Mouse (Mus musculus) embryonic facial prominence, embryonic 10.5 days (tissue): Measurements from ENCODE around the gene 1700034J05Rik. TPM values are rescaled to one million over a fixed set of nuclear protein-coding genes. Genes with fewer than 3 reads are reported as not detected.

ENCODE experiments used
- DNase-seq: peaks from one replicate; pipeline ENCODE4 v3.0.0-alpha.2; 2017; ENCODE audit warnings: low spot score
- H3K27ac ChIP-seq: fragments of 300-500 bp; sonication (generic); replicated peaks from 2 replicates; pipeline ENCODE4 v1.5.1; 2016; ENCODE audit warnings: mild to moderate bottlenecking
- H3K27me3 ChIP-seq: fragments of 300-500 bp; sonication (generic); replicated peaks from 2 replicates; pipeline ENCODE4 v1.6.1; 2016; ENCODE audit warnings: low read depth, mild to moderate bottlenecking; ENCODE audit not compliant: poor library complexity, severe bottlenecking
- H3K36me3 ChIP-seq: fragments of 300-500 bp; sonication (generic); replicated peaks from 2 replicates; pipeline ENCODE4 v1.6.1; 2016; ENCODE audit warnings: mild to moderate bottlenecking, moderate library complexity
- H3K4me1 ChIP-seq: fragments of 300-500 bp; sonication (generic); 2 replicates; pipeline ENCODE4 v1.6.1; 2016
- H3K4me3 ChIP-seq: fragments of 300-500 bp; sonication (generic); 2 replicates; pipeline ENCODE4 v1.5.1; 2016; ENCODE audit warnings: mild to moderate bottlenecking, moderate library complexity
- H3K9me3 ChIP-seq: fragments of 300-500 bp; sonication (generic); 2 replicates; pipeline ENCODE4 v1.6.1; 2016; ENCODE audit warnings: mild to moderate bottlenecking
- WGBS: fragments of 180-500 bp; shearing (Covaris S2); methylation state at CpG from one replicate; pipeline ENCODE4 v1.1.7; 2016; 5-methylcytosine and 5-hydroxymethylcytosine counted together
- polyA plus RNA-seq: library from polyadenylated mRNA; unstranded; fragments of >200 nt; fragmentation: Nextera tagmentation; extraction: Ambion mirVana; gene quantifications from 2 replicates; pipeline ENCODE4 v1.2.1, GENCODE M21; 2016

Gene 1700034J05Rik
- 0.14 and 0.27 TPM in 2 replicates for polyA plus RNA-seq

DNA sequence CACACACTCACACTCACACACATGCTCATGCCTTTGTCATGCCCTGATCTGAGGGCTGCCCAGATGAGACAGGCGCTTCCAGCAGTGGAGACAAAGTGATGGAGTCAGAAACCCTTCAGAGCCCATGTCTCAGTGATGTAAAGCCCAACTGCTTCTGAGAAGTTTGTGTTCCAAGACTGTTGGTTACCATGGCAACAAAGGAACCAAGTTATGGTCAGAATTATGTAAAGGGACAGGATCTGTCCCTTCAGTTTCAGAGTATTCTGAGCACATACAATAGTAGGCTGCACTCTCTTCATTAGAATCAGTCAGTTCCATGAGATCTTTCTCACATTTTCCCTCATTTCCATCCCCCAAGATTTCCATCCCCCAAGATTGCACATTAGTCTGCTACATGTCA lies at the start of gene 1700034J05Rik:
TSS of gene 1700034J05Rik (minus strand) at position 165 of the 400 bp plus-strand sequence.
- DNase-seq = no peak
- H3K4me3 ChIP-seq = no peak within 1 kb of the TSS
- H3K36me3 ChIP-seq = no peaks in the 10 kb centered on the region
- H3K27me3 ChIP-seq = no peaks in the 10 kb centered on the region
- H3K9me3 ChIP-seq = no peaks in the 10 kb centered on the region
- 88% methylated on average over 1 of the region's 1 CpGs for WGBS
- peaks cover 27% of the 10 kb centered on the region for H3K4me1 ChIP-seq
- no peak within 1 kb of the TSS for H3K27ac ChIP-seq

DNA sequence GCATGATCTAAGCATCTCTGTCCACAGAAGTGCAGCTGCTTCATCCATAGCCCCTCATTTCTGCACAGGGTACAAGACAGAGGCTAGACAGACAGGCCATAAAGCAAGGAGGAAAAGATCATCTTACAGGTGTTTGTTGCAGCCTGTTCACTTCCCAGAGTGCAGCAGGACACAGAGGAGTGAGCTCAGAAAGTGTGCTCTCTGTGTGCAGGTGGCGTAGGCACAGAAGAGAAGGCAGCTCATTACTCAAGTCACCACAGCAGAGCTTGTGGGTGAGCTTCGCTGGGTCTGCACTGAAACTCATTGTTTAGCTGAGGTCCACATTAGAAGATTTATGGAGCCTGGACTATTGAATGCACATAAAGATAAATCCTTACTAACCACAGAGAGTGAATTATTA lies 45.5 kb upstream of the 1700034J05Rik start:
- peaks cover 45% of the 10 kb centered on the region for H3K36me3 ChIP-seq
- WGBS = 90% methylated on average over 2 of the region's 2 CpGs
- H3K27me3 ChIP-seq = no peaks in the 10 kb centered on the region
- no peaks in the 10 kb centered on the region for H3K9me3 ChIP-seq
- no peak for DNase-seq
- no peaks in the 10 kb centered on the region for H3K4me1 ChIP-seq
- H3K4me3 ChIP-seq = no peak overlapping the region
- no peak overlapping the region for H3K27ac ChIP-seq

DNA sequence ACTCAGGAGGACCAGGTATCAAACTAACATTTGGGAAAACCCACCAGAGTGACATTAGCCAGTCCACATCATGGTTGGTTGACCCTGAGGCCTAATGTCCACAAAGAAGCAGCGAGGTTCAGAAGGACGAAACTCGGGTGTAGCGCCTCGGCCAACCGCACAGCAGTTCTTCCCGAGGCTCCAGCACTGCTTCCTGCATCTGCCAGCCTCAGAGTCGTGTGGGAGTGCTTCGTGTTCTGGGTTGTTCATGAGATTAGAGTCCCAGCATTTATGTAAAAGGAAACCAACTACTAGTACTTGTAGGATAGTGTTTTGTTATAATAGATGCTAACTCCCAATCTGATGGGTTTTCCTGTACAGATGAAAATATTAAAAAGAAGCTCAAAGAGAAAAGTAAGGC lies 45.1 kb upstream of the 1700034J05Rik start:
- Histone ChIP-seq H3K27ac (no peak overlapping the region), H3K36me3 (peaks cover 45% of the 10 kb centered on the region), H3K9me3 (no peaks in the 10 kb centered on the region), H3K27me3 (no peaks in the 10 kb centered on the region), H3K4me1 (no peaks in the 10 kb centered on the region), H3K4me3 (no peak overlapping the region)
- DNase-seq = no peak
- 91% methylated on average over 9 of the region's 9 CpGs for WGBS

DNA sequence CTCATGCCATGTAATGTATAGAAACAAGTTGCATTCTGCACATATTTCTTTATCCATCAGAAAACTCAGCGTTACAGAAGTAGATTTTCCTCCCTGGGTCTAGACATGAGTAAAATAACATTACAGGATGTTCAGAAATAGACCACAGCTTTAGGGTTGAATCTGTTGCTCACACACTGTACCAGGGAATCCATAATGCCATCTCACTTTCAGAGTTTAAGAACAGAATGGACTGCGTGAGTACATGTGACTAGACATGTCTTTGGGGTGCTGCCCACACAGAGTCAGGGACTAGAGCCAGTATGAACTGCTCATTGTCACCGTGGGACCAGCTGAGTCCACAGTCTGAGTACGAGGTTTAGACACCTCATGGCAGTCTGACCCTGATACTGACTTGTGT lies 44.5 kb upstream of the 1700034J05Rik start:
- no peak overlapping the region for H3K27ac ChIP-seq
- no peaks in the 10 kb centered on the region for H3K4me1 ChIP-seq
- DNase-seq = no peak
- H3K27me3 ChIP-seq = no peaks in the 10 kb centered on the region
- no peak overlapping the region for H3K4me3 ChIP-seq
- 90% methylated on average over 4 of the region's 4 CpGs for WGBS
- no peaks in the 10 kb centered on the region for H3K9me3 ChIP-seq
- peaks cover 45% of the 10 kb centered on the region for H3K36me3 ChIP-seq

DNA sequence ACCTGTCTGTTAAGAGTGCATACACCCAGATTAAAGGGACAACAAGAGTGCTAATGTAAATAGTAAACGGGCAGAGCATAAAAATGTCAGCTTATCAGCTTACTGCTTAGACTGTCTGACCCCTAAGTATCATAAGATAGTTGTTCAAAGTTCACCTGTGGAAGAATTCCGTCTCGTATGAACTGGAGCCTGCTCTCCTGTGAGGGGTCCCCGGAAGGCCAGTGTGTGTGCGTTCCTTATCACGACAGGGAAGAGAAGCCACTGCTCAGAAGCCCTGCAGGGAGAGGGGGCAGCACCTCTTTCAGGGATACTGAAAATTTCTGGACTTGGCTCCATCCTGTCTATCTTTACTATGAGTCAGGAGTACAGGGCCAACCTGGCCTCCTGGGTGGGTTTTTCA lies 42.8 kb upstream of the 1700034J05Rik start:
- H3K27ac ChIP-seq = no peak overlapping the region
- WGBS = 89% methylated on average over 6 of the region's 6 CpGs
- no peak for DNase-seq

DNA sequence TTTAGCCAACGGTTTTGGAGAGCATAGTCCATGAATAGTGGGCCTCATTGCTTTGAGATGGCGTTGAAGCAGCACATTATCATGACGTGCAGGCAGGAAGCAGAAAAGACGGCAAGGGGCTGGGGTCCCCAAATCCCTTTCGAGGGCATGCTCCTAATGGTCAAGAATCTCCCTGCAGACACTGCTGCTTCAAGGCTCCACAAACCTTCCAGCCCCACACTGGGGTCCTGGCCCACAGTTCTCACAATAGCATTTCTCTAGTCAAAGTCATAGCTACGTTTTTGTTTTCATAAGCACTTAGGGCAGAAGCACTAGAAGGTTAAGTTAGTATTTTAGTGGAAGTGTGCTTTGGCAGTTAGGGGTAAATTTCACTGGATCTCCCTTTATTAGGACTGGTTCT lies 41.7 kb upstream of the 1700034J05Rik start:
- Histone ChIP-seq H3K36me3 (peaks cover 33% of the 10 kb centered on the region), H3K9me3 (no peaks in the 10 kb centered on the region), H3K4me1 (no peaks in the 10 kb centered on the region), H3K27ac (no peak overlapping the region), H3K4me3 (no peak overlapping the region), H3K27me3 (no peaks in the 10 kb centered on the region)
- DNase-seq = no peak
- 90% methylated on average over 6 of the region's 6 CpGs for WGBS

More for the DNA sequence above, 42.8 kb upstream of the 1700034J05Rik start:
- Histone ChIP-seq H3K9me3 (no peaks in the 10 kb centered on the region), H3K27me3 (no peaks in the 10 kb centered on the region), H3K4me3 (no peak overlapping the region), H3K4me1 (no peaks in the 10 kb centered on the region), H3K36me3 (peaks cover 38% of the 10 kb centered on the region)

DNA sequence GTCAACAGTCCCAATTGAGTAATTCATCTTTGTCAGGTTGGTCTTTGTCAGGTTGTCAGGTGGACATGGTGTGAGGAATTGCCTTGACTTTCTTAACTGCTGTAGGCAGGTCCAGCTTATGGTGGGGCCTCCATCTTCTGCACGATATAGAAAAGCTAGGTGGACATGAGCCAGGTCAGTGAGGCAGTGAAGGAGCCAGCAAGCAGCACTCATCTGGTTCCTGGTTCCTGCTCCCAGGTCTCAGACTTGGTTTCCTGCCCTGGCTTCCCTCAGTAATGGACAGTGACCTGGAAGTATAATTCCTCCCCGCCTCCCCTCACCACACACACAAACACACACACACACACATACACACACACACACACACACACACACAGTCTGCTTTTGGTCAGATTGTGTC lies 41.2 kb upstream of the 1700034J05Rik start:
- Histone ChIP-seq H3K4me3 (no peak overlapping the region), H3K9me3 (no peaks in the 10 kb centered on the region), H3K27ac (no peak overlapping the region), H3K27me3 (no peaks in the 10 kb centered on the region), H3K4me1 (no peaks in the 10 kb centered on the region), H3K36me3 (peaks cover 31% of the 10 kb centered on the region)
- WGBS = 82% methylated on average over 2 of the region's 2 CpGs
- no peak for DNase-seq

DNA sequence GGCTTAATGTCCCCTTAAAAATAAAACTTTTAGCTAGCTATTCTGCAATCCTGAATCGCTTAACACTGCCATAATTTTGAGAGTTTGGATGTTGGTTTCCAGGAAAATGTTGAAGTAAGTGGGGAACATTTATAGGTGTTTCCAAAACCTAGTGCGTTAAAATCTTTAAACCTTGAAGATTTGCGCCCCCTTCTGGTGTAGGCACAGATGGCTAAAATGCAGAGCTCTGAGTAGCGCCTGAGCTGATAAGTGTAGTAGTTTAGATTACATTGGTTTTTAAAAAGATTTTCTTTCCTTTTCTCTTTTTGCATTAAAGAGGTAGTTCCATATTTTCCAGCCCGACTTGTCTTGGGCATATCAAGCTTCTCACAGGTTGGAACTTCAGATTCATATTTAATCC lies 40.0 kb upstream of the 1700034J05Rik start:
- Histone ChIP-seq H3K36me3 (peaks cover 26% of the 10 kb centered on the region), H3K27ac (no peak overlapping the region), H3K4me3 (no peak overlapping the region), H3K27me3 (no peaks in the 10 kb centered on the region), H3K9me3 (no peaks in the 10 kb centered on the region), H3K4me1 (no peaks in the 10 kb centered on the region)
- peak; percentile 50 for DNase-seq
- 45% methylated on average over 5 of the region's 5 CpGs for WGBS

DNA sequence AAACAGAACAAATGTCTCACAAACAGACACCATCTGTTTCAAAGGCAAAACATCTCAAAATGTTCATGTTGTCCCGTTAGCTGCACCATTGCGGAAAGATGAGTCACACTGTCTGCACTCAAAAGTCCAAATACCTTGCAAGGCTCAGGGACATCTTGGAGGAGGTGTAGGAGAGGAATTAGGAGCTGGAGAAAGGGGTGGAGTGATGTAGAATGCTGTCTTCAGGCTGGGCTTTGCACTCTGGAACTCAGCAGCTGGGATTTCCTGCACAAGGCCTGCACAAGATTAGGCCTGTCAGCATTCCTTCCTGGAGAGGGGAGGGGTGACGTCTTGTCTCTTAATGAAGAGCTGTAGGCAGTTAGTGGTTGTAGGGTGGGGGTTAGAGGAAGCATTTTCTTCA lies 30.3 kb upstream of the 1700034J05Rik start:
- H3K4me1 ChIP-seq = peaks cover 13% of the 10 kb centered on the region
- no peaks in the 10 kb centered on the region for H3K9me3 ChIP-seq
- H3K27me3 ChIP-seq = no peaks in the 10 kb centered on the region
- no peak overlapping the region for H3K27ac ChIP-seq
- peak; percentile 21 for DNase-seq
- H3K36me3 ChIP-seq = no peaks in the 10 kb centered on the region
- 67% methylated on average over 3 of the region's 3 CpGs for WGBS
- no peak overlapping the region for H3K4me3 ChIP-seq

DNA sequence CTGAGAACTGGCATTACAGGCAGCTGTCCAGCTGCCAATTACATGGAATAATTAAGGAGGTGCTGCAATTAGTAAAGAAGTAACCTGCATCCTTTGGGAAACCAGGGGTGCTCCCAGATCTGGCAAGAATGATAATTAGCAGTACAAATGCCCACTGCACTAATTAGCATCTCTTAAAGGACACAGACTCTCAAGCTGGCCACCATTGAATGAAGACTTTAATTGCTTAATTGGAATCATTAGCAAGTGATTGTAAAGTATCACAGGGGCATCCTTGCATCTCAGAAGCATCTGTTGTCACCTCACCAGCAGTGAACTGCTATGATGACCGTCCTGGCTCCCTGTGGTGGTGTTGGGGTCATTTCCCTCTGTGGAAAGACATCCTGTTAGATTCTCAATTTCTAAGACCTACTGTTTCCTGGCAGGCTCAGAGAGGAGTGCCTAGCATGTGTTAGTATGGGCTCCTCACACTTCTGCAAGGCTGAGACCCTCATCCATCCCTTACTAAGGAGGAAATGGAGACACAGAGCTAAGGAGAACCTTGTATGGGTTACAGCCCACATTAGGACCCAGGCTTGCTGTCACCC lies 27.1 kb upstream of the 1700034J05Rik start:
- Histone ChIP-seq H3K4me3 (no peak overlapping the region), H3K9me3 (no peaks in the 10 kb centered on the region), H3K4me1 (peaks cover 19% of the 10 kb centered on the region), H3K27me3 (no peaks in the 10 kb centered on the region), H3K27ac (no peak overlapping the region), H3K36me3 (no peaks in the 10 kb centered on the region; the same call in none of the 2 replicates)
- no peak for DNase-seq
- WGBS = 47% methylated on average over 1 of the region's 1 CpGs

DNA sequence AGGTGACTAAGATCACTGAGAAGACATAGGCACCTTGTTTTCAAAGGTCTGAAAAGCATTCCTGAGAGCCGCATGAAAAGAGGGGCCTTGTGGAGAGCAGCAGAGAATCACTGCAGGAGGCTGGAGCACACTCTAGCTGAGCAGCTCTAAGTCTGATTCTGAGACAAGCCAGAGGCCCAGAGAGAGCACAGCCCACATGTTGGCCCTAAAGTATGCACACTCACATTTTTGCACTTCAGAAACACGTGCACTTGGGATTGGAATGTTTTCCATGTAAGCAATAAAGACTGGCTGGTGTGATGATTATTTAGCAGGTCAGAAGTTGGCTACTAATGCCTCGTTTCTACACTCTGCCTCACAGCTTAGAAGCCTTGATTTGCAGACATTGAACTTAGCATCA lies 25.7 kb upstream of the 1700034J05Rik start:
- H3K4me1 ChIP-seq = peaks cover 19% of the 10 kb centered on the region
- no peaks in the 10 kb centered on the region for H3K9me3 ChIP-seq
- no peaks in the 10 kb centered on the region; the same call in none of the 2 replicates for H3K36me3 ChIP-seq
- WGBS = 56% methylated on average over 3 of the region's 3 CpGs
- no peak overlapping the region for H3K4me3 ChIP-seq
- H3K27me3 ChIP-seq = no peaks in the 10 kb centered on the region
- DNase-seq = no peak
- no peak overlapping the region for H3K27ac ChIP-seq

DNA sequence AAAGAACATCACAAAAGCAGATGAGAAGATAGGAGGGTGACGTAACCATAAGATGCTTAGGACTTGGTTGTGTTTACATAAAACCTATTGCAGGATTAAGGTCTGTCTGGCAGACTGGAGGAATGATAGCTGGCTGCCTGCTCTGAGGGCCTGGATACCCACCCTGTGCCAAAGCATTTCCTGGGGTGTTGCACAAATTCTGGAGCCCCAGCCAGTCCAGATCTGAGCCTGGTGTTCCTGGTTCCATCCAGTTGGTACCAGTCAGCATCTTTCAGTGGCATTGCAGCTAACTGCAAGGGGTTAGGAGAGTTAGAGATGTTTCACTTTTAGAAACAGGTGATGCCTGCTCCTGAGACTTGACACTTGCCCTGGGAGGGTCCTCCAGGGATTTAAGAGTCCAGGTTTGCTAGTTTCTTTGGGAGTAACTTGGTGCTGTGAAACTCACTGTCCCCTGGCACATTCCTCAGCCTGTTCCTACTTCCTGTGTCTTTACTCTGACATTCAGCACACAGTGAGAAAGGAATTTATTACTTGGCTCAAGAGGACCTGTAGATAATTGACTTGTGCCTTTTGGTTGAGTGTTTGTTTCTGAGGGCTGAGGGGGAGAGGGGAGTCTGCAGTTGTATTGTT lies 25.0 kb upstream of the 1700034J05Rik start:
- no peaks in the 10 kb centered on the region; the same call in none of the 2 replicates for H3K36me3 ChIP-seq
- H3K4me1 ChIP-seq = peaks cover 16% of the 10 kb centered on the region
- no peaks in the 10 kb centered on the region for H3K9me3 ChIP-seq
- DNase-seq = no peak
- no peaks in the 10 kb centered on the region for H3K27me3 ChIP-seq
- H3K4me3 ChIP-seq = no peak overlapping the region
- H3K27ac ChIP-seq = no peak overlapping the region
- 86% methylated on average over 1 of the region's 1 CpGs for WGBS

DNA sequence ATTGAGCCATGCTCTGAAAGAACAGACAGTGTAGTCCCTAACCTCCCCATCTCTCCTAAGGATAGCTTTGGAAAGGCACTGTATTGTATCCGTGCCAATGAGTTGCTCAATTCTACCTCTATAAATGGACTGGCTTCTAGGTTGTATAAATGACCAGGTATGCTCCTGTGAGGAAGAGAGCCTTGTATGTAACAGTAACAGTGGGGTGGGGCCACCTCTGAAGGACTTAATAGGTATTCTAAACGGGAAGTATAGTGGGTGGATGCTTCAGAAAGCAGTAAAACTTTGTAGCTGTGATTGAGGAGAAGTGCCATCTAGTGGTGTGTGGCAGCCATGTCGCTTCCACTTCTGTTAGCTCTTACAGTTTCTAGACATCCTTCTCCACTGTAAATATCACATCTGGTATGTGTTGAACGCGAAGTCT lies 24.5 kb upstream of the 1700034J05Rik start:
- 66% methylated on average over 5 of the region's 5 CpGs for WGBS
- H3K36me3 ChIP-seq = no peaks in the 10 kb centered on the region; the same call in none of the 2 replicates
- DNase-seq = no peak
- H3K4me3 ChIP-seq = no peak overlapping the region
- no peaks in the 10 kb centered on the region for H3K9me3 ChIP-seq
- H3K27me3 ChIP-seq = no peaks in the 10 kb centered on the region
- H3K4me1 ChIP-seq = peaks cover 17% of the 10 kb centered on the region
- H3K27ac ChIP-seq = no peak overlapping the region
